Comparison of ENCODE assay signal across 6 mouse cellular contexts in genomic region chr2:92438567-92438966, GRCm38 (mm10). TPM values are rescaled to one million over a fixed set of nuclear protein-coding genes. Genes with fewer than 3 reads are reported as not detected.
A peak's percentile ranks its signal among the peaks of the same experiment; 100 is the strongest.
DNase-seq lines count a peak whose midpoint lies in the region.

No protein-coding gene starts in this region.

- DNase-seq in layer of hippocampus, adult 9-11 months = peak; percentile 56
- no peak for DNase-seq in layer of hippocampus, postnatal 25 days (ENCODE audit: extremely low spot score in 1 of 2, low spot score in 1 of 2)
- peak; percentile 74 for DNase-seq in right cerebral cortex, adult 18-20 months
- DNase-seq in right cerebral cortex, postnatal 14 days = no peak
- peak; percentile 16 for DNase-seq in induced T-regulatory cell, adult 2 months (ENCODE audit: low read depth)
- no peak for DNase-seq in MN1 (ENCODE audit: low spot score)

RNA-seq across cellular contexts. Expression of gene Cry2, which starts 4.7 kb away (rescaled TPM):
- total RNA-seq in layer of hippocampus, postnatal 25 days (2021) = 100 to 1,000 TPM in 1 of 2 experiments, 10 to 100 TPM in 1; 85.6 to 106 TPM

RNA-seq across cellular contexts. Expression of gene Slc35c1, which starts 21.8 kb away (rescaled TPM):
- total RNA-seq in layer of hippocampus, postnatal 25 days (2021) = 10 to 100 TPM; 15.1 to 18.1 TPM

RNA-seq across cellular contexts. Expression of gene Mapk8ip1, which starts 37.5 kb away (rescaled TPM):
- total RNA-seq in layer of hippocampus, postnatal 25 days (2021) = 100 to 1,000 TPM; 339 to 369 TPM

RNA-seq across cellular contexts. Expression of gene 1700029I15Rik, which starts 56.2 kb away (rescaled TPM):
- total RNA-seq in layer of hippocampus, postnatal 25 days (2021) = 1 to 10 TPM; 3.6 to 4.7 TPM

Comparison
In these comparisons a context has a peak if more than half of its experiments do, and no peak if none do; other contexts are left out.
1. DNase-seq: peak in layer of hippocampus, adult 9-11 months (single experiment), right cerebral cortex, adult 18-20 months (single experiment) and induced T-regulatory cell, adult 2 months (single experiment); none in layer of hippocampus, postnatal 25 days (0 of 2), right cerebral cortex, postnatal 14 days (single experiment) and MN1 (single experiment).